Mouse (Mus musculus): ENCODE data around the gene Midn.
"Not testable (repeated sequence)": the region's sequence is repeated elsewhere in the genome, so short reads cannot be mapped to it uniquely, and the experiment has no call there.

Gene Midn

DNA sequence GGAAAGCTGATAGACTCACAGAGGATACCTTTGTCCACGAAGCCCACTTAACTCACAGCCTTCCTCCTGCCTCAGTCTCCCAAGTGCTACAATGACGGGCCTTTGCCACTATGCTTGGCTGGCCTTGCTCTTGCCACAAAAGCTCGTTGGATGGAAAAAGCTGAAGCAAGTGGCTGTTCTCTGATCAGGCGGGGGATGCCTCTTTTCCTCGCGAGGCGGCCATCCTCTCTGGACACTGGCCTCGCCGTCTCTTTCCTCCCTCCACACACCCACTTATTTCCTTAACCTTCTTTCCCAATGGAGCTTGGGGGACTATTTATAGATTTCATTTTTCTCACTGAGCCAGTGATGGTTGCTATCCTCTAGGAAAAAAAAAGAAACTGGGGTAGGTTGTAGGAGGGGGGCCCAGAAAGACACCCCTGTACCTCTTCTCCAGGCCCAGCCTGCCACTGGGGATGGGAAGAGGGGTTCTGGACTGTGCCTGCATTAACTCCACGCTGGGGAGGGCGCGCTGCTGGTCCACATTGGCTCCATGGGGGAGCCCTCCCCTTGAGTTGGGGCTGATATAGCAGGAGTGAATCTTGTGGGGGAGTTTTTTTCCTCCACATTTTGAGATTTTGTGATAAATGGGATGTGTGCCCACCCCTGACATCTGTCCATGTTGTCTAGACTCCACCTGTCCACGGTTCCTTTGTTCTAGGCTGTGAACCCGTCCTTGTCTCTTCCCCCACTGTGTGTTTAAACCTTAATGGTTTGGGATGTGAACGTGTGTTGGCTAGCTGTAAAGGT is 9.3 kb downstream of the Midn start:
- DNase-seq (ENCODE audit: extremely low read depth, low read depth, low spot score), result no peak

DNA sequence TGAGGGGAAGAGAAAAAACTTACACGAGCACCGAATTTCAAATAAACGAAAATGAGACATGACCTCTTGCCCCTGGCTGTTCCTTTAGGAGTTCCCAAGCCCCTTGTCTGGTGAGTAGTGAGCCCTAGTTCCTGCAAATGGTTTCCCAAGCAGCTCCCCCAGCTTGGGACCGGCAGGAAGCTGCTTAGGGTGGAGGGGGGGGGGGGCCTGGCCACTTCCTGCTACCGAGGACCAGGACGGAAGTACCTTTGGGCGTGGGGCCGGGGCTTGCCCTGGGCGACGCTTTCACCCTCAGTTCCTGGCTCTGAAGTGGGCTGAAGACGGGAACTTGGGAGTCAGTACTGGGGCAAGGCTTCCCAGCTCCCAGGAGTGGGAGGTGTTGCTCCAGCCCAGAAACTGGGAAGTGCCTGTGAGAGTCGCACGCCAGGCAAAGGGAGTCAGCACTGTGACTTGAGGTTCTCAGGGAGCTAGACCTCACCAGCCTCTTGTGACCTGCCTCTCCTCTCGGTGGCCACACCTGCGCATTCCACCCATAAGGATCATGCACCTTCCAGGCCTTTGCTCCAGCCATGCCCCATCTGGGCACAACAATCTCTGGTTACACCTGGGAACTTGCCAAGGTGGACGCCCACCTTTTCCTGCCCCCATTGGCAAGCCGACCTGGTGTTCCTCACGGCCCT is 10.4 kb downstream of the Midn start:
- DNase-seq (ENCODE audit: extremely low read depth, low read depth, low spot score), result no peak

DNA sequence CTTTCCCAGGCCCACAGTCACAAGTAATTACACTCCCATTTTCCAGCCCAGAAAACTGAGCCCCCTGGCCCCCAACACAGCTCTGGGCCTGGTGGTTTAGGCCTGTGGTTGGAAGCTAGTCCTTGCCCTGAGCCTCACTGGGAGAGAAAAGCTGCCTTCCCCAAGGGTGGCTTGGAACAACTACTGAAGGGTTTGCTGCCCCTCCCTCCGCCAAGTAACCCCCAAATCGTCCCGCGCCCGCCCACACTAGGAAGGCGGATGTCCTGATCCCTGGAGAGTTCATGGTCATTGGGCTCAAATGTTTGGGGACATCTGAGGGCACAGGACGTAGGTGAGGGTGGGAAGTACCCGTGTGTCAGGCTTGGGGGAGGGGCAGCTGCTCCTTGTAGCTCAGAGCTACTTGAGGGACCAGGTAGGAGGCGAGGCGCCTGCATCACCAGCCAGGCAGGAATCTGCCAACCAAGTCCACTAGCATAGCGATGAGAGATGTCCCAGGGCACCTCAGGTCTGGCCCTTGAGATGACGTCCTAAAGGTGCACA is 11.0 kb downstream of the Midn start:
- DNase-seq (ENCODE audit: extremely low read depth, low read depth, low spot score), result no peak

DNA sequence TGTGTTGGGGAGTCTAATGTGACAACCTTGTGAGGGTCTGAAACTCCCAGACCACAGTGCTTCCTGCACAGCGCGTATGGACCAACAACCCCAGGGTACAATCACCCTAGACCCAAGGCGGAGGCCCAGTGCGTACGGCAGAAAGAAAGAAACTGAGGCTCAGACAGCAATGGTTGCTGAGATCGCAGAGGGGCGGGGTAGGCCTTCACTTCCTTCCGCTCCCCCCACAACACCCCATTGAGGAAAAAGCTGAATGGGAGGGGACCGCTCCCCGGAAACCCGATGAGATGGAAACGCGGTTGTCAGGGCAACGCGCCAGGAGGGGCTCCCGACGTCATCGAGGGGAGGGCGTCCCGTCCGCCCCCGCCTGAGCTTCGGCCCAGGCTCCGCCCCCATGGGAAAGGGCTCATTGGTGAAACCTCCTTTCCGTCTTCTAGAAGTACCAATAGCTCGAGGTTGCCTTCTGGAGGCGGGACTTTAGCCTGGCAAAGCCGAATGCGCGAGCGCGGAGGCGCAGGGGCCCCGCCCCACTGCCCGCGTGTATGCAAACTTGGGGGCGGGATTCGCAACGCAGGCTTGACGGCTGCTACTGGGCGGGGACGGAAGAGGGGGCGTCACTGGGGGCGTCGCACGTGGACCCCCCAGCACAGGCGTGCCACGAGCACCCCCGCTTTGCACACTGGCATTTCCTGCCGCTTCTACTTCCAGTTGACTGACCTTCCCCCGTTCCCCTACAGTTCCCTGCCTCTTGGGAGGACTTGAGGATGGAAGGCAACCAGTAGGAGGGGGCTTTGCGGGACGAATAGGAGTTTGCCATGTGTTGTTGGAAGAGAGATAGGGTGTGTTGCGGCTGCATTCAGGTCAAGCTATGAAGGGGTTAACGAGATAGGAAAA is 11.7 kb downstream of the Midn start:
- DNase-seq (ENCODE audit: extremely low read depth, low read depth, low spot score), result peak; percentile 85

DNA sequence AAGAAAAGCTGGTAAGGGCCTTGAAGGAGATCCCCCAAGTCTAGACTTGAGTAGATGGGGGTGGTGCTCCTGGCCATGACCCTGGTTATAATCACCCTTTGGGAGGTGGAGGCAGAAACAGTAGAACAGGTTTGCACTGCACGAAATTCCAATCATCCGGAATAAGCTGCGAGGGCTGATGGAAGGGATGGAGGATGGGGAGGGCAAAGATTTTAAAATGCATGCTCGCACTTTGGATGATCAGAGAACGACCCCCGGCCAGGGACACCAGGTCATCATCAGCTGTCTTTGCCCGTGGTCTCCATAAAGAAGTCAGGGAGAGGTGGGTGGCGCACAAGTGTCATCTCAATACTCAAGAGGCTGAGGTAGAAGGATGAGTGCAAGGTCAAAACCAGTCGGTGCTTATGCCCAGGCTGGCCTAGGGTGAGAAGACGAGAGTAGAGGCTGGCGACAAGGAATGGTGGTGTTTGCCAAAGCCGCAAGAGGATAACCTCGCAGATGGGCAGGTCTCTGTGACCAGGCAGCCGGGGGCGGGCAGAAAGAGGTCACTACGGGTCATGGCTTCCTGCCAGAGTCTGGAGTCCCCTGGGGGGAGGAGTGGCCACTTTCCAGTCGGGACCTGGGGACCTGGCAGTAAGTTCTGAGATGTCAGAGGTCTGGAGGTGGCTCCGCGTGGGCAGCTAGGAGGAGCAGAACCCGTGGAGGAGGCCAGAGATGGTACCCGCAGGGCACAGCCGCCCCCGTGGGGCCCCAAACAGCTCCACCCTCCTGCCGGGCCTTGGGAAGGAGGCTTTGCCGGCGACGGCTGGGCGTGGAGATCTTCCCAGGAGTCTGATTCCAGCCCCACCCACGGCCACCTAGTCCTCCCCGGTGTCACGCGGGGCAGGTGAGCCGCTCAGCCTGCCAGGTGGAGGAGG is 12.6 kb downstream of the Midn start:
- peak; percentile 92 for DNase-seq (ENCODE audit: extremely low read depth, low read depth, low spot score)

DNA sequence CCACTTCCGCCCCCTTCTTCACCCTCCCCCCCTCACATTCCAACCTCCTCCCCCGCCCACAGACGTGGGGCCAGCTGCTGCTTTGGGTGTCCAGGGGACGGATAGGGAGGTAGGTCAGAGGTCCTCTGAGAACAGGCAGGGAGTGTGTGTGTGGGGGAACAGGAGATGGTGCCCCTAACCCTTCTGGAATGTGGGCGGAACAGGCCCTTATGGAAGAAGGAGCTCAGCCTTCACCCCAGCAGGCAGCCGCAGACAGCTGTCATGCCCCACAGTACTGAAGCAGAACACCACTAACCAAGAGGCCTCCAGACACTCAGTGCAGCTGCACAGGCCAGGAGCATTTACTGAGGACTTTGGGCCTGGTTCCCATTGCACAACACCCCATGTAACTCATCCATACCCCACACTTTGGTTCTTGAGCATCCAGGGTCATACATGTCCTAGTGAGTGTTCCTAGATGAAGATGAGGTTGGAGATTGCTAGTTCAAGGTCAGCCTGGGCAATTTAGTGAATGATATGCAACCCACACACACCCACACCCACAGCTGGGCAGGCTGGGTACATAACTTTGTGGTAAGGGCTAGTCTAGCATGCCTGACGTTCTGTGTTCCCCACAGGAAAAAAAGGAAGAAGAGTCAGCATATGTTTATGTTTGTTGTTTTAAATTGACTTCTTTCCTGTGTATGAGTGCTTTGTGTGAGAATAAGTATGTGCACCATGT is 13.6 kb downstream of the Midn start:
- no peak for DNase-seq (ENCODE audit: extremely low read depth, low read depth, low spot score)

DNA sequence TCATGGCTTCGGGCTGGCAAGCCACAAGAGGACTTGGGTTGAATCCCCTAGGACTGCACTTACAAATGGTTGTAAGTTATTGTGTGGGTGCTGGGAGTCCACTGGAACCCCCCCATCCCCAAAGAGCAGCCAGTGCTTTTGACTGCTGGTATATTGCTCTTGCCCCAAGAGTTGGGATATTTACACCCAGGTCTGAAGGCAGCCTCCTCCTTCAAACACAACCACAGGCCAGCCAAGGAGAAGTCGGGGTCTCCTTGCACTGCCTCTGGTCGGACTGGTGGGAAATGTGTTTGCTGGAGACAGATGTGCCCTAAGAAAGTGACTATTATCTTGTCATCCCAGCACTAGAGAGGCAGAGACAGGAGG is 14.2 kb downstream of the Midn start:
- no peak for DNase-seq (ENCODE audit: extremely low read depth, low read depth, low spot score)

DNA sequence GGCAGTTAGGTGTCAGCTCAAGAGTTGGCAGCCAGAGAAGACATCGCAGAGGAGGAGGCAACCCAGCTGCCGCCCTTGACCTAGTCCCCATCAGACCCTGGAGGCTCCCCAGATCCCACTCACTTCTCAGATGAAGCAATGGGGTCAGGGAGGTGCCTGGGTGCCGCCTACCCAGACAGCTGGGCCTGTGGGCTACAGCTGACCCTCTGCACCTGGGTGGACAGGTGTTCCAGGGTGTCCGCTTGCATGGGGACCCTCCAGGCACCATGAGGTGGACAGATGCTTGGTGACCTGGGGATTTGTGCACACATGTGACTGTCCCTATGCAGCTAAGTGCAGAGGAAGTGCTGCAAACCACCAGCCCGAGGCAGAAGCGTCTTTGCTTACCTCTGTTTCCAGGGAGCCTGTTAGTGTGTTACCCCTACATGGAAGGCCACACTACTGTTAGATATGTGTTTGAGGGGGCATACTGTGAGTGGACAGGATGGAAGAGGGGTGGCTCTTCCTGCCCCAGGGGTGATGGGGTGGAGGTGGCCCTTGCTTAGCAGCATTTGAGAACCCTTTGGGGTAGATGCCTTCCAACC is 14.7 kb downstream of the Midn start:
- DNase-seq (ENCODE audit: extremely low read depth, low read depth, low spot score), result no peak

DNA sequence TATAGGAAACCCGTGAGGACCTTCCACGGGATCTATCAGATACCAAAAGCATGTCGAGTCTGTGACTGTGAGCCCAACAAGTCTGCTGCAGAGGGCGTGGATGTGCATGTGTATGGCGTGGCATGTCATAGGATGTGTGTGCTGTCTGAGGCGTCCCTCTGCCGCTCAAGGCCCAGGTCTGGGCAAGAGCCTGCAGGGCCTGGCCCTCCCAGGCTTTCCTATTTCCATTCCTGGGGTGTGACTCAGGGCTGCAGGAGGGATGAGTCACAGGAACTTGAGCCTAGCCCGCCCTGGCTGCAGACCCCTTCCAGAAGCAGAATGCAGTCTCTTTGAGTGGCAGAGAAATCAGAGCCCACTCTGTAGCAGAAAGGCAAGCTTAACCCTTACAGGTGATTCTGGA is 15.6 kb downstream of the Midn start:
- DNase-seq (ENCODE audit: extremely low read depth, low read depth, low spot score), result no peak

DNA sequence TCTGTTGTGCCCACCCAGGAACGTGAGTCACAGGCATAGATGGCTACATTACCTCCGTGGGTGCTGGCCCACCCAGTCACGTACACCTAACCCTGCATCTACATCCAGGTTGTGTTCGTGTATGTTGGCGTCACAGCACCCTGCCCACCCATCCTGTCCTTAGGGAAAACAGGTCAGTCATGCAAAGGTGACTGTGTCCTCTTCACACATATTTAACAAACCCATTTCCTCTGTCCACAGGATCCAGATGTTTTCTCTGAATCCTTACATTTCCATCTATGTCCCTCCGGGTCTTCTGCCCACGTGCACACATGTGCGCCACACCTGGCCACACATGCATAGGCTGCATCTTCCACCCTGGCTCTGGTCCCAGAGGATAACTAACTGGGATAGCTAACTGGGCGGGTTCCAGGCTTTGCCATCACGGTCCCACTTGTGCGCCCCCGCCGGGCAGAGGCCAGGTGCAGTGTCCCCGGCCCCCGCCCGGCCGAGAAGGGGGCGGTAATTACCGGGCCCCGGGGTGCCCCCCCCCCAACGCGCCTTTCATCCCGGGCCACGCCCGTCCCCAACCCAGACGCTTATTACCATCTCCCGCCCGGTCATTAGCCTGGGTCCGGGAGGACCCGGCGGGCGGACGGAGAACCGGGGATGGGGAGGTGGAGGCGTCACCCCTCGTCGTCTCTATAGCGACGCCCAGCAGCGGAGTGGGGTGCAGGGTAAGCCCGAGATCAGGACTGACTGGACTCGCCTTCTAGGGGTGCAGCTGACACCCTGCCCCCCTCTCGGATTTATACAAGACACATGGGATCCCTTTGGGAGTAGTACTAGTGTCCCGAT is 16.3 kb downstream of the Midn start:
- no peak for DNase-seq (ENCODE audit: extremely low read depth, low read depth, low spot score)

DNA sequence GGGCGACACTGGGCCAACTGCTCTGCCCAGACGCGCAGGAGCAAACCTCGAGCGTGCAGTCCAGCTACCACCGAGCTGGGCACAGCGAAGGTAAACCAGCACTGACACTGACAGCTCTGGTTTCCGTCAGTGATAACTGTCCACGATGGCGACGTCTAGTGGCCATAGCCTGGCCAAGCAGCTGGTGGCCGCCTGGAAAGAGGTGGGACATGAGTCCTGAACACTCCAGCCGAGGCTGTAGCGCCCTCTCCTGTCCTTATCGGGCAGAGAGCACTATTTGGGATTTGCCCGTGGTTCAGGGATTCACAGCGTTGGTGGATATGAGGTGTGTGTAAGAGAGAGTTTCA is 16.9 kb downstream of the Midn start:
- DNase-seq (ENCODE audit: extremely low read depth, low read depth, low spot score), result no peak

DNA sequence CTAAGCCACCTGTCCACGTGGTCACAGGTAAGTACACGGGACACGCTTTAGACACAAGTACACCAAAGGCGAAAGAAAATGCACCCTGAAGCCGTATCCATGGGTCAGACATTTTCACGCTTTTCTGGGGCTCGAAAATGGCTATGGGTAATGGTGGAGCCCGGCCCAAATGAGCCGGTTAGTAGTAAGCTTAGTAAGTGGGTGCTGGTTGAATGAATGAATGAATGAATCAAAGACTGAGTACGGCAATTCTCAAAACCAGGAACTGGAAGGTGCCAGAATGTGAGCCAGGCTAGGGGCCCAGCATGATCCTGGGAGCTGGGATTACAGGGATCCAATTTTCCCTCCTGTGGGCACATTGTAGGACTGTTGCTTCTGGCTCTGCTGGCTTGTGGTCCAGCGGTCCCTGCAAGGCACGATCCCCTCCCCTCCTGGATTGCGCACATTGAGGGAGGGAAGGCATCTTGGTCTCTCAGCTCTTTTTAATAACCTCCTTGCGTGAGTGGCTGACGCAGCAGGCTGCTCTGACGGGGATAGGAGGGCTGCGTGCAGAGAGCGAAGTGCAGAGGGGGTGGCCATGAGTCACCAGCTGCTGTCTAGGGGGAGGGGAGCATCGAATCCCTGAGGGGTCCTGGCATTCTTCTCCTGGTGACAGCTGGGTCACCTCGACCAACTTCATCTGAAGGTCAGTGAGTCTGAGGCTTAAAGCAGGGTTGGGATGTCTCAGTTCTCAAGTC is 17.5 kb downstream of the Midn start, which contains the start of gene Cirbp:
Gene Cirbp, plus strand, starts transcription at position 594 of the 737 bp plus-strand sequence.
- DNase-seq (ENCODE audit: extremely low read depth, low read depth, low spot score), result no peak

DNA sequence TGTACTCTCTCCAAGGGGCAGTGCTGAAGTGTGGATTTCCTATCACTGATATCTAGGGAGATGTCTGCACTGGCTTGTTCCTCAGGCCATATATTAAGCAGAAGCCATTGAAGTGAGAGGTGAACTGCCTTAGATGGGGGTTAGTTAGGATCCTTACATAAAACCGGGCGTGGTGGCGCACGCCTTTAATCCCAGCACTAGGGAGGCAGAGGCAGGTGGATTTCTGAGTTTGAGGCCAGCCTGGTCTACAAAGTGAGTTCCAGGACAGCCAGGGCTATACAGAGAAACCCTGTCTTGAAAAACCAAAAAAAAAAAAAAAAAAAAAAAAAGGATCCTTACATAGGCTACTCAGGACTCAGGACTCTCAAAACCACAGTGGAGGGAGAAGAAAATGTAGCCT is 18.1 kb downstream of the Midn start:
- not testable (repeated sequence) for DNase-seq (ENCODE audit: extremely low read depth, low read depth, low spot score)

DNA sequence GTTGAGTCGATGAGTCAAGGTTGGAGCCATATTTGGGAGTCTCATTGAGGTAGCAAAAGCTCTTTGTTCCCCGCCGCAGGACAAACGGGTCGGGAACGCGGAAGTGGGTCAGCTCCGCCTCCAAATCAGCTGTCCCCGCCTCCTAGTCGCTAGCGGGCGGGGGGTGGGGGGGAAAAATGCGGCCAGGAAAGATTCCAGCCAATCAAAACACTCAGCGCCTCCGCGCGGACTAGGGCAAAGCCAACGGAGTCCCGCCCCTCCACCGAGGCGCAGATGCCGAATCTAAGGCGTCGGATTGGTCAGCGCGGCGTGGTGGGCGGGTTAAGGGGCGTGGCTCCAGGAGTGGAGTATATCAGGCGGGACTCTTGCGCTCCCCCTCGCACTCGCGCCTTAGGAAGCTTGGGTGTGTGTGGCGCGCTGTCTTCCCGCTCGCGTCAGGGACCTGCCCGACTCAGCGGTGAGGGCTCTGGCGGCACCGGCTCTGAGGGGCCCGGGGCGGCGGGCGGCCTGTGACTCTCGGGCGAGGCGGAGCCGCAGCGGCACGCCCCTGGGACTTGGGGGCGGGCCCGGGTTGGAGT is 19.5 kb downstream of the Midn start:
- no peak for DNase-seq (ENCODE audit: extremely low read depth, low read depth, low spot score)

DNA sequence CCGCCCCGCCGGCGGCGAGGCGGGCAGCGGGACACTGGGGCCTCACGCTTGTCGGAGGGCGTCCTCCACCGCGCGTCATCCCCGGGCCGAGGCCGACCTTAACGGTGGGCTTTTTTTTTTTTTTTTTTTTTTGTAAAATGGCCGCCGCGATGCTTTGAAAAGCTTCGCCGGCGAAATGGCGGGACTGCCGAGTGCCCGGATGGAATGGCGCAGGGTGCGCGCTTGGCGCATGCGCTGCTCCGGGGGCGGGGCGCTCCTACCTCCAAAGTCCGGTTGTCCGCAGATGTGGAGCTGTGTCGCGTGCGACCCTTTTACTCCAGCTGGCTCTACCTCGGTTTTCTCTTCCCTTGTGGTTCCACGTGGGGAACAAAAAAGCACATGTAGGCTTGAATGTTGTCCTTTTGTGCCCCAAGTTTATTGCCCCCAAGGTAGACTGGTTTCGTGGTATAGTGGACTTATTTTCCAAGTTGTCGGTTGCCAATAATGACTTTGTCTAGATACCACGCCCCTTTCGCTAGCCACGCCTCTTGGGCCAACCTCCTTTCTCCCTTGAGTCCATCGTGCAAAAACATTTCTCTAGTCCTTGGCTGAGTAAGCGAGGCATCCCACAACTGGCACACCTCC is 20.1 kb downstream of the Midn start:
- no peak for DNase-seq (ENCODE audit: extremely low read depth, low read depth, low spot score)

DNA sequence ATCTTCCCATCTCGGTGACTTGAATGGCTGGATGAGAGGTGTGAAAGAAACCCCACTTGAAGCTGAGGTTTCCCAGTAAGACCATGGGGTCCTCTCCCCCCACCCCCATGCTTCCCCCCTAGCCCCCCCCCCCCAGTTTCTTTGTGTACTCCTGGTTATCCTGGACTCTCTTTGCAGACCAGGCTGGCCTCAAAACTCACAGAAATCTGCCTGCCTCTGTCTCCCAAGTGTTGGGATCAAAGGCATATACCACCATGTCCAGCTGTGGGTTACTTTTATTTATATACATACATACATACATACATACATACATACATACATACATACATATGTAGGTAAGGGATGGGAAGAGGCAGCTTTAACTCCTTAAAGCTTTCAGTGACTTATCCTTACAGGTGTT is 21.0 kb downstream of the Midn start:
- no peak for DNase-seq (ENCODE audit: extremely low read depth, low read depth, low spot score)

DNA sequence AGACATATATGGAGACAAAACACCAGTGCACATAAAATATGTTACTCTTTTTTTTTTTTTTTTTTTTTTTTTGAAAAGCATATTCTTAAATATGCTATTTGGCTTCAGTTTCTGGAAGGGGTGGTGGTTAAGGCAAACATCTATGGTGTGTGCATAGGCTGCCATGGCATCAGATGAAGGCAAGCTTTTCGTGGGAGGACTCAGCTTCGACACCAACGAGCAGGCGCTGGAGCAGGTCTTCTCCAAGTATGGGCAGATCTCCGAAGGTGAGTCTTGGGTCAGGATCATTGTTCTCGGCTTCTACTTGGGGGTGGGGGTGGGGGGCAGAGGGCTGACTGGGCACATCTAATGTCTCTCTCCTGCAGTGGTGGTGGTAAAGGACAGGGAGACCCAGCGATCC is 21.6 kb downstream of the Midn start:
- DNase-seq (ENCODE audit: extremely low read depth, low read depth, low spot score), result no peak
